14 mouse cellular contexts compared by ENCODE assay signal in genomic region chr17:74868185-74868907, GRCm38 (mm10).
DNase-seq lines count a peak whose midpoint lies in the region; ATAC-seq and TF ChIP-seq lines count a peak whose summit lies in the region.
"Had no signal": no experiment of that assay in that cellular context is flagged by ENCODE, and none has a peak within 500 bp of the region (broad histone marks: within the 10 kb centered on the region; RNA-seq: fewer than 3 reads in every experiment).

No protein-coding gene starts in this region.

- TF ChIP-seq EP300 in MEL (IDR thresholded peaks at IDR 0.05; ENCODE audit: low read depth in 1 of 2, low read length in 2 of 2) = peak; percentile 63 to 81

- no peak overlapping the region for H3K4me3 ChIP-seq in forebrain, embryonic 13.5 days
- H3K4me3 ChIP-seq in forebrain, embryonic 12.5 days (replicated peaks) = no peak overlapping the region
- no peak overlapping the region for H3K4me3 ChIP-seq in kidney, embryonic 14.5 days (ENCODE audit: low read length)
- peak overlapping the region; percentile 44 to 53 for H3K4me3 ChIP-seq in MEL (ENCODE audit: control insufficient read depth in 1 of 2, insufficient read depth in 1 of 2, low read depth in 2 of 2, low read length in 2 of 2)
- no peak overlapping the region for H3K4me3 ChIP-seq in liver, embryonic 11.5 days (ENCODE audit: low read depth, low read length)
- H3K4me3 ChIP-seq: limb, embryonic 15.5 days had no signal

- 68% methylated on average over 12 of the region's 12 CpGs for WGBS in forebrain, embryonic 13.5 days
- WGBS in forebrain, embryonic 12.5 days = 66% methylated on average over 12 of the region's 12 CpGs
- WGBS in kidney, embryonic 14.5 days = 57% methylated on average over 12 of the region's 12 CpGs
- WGBS in liver, embryonic 11.5 days = 40% methylated on average over 12 of the region's 12 CpGs

- peaks cover 37% of the 10 kb centered on the region for H3K4me1 ChIP-seq in forebrain, embryonic 13.5 days
- peaks cover 31% of the 10 kb centered on the region for H3K4me1 ChIP-seq in forebrain, embryonic 12.5 days
- H3K4me1 ChIP-seq in kidney, embryonic 14.5 days (ENCODE audit: control insufficient read depth, insufficient read depth, low read length) = peaks cover 53% of the 10 kb centered on the region
- H3K4me1 ChIP-seq in MEL (ENCODE audit: control insufficient read depth in 1 of 2, insufficient read depth in 2 of 2, low read length in 2 of 2) = peaks cover 70 to 85% of the 10 kb centered on the region in 2 experiments
- H3K4me1 ChIP-seq in liver, embryonic 11.5 days (replicated peaks; ENCODE audit: control insufficient read depth, insufficient read depth, low read length) = peaks cover 58% of the 10 kb centered on the region

- H3K9me3 ChIP-seq in forebrain, embryonic 13.5 days (replicated peaks) = no peaks in the 10 kb centered on the region
- H3K9me3 ChIP-seq in forebrain, embryonic 12.5 days = no peaks in the 10 kb centered on the region
- no peaks in the 10 kb centered on the region for H3K9me3 ChIP-seq in kidney, embryonic 14.5 days (ENCODE audit: control insufficient read depth, low read length)
- no peaks in the 10 kb centered on the region for H3K9me3 ChIP-seq in MEL (replicated peaks; ENCODE audit: insufficient read depth, low read length)
- no peaks in the 10 kb centered on the region for H3K9me3 ChIP-seq in liver, embryonic 11.5 days (ENCODE audit: control insufficient read depth, low read length)
- H3K9me3 ChIP-seq: limb, embryonic 15.5 days had no signal

- no peak overlapping the region for H3K4me2 ChIP-seq in forebrain, embryonic 13.5 days
- no peak overlapping the region for H3K4me2 ChIP-seq in forebrain, embryonic 12.5 days
- no peak overlapping the region for H3K4me2 ChIP-seq in kidney, embryonic 14.5 days (replicated peaks; ENCODE audit: low read depth, low read length)
- H3K4me2 ChIP-seq in liver, embryonic 11.5 days = peak overlapping the region; percentile 27
- H3K4me2 ChIP-seq: limb, embryonic 15.5 days had no signal

- no peak for TF ChIP-seq RAD21 in MEL (IDR thresholded peaks at IDR 0.05; ENCODE audit: low read depth, low read length)

- H3K27me3 ChIP-seq in forebrain, embryonic 13.5 days = no peaks in the 10 kb centered on the region
- no peaks in the 10 kb centered on the region for H3K27me3 ChIP-seq in forebrain, embryonic 12.5 days
- H3K27me3 ChIP-seq in kidney, embryonic 14.5 days (ENCODE audit: control insufficient read depth, insufficient read depth, low read length) = no peaks in the 10 kb centered on the region
- no peaks in the 10 kb centered on the region for H3K27me3 ChIP-seq in MEL (ENCODE audit: control insufficient read depth in 1 of 2, insufficient read depth in 2 of 2, low read length in 2 of 2)
- no peaks in the 10 kb centered on the region for H3K27me3 ChIP-seq in liver, embryonic 11.5 days (replicated peaks; ENCODE audit: control insufficient read depth, insufficient read depth, low read length)
- H3K27me3 ChIP-seq: limb, embryonic 15.5 days had no signal

- DNase-seq in kidney, postnatal 4 days = no peak
- peak; percentile 86 for DNase-seq in MEL (ENCODE audit: low read depth, low spot score)
- DNase-seq in liver, embryonic 11.5 days (ENCODE audit: low spot score) = no peak
- DNase-seq in gastrocnemius, adult 18-20 months (ENCODE audit: low spot score) = no peak
- no peak for DNase-seq in adipocyte (ENCODE audit: low spot score)
- DNase-seq: B cell, adult 2 months; cerebellum, postnatal 36 days; spleen, adult 18-20 months; thymus, adult 2 months had no signal

- H3K36me3 ChIP-seq in forebrain, embryonic 13.5 days (ENCODE audit: poor library complexity, severe bottlenecking) = no peaks in the 10 kb centered on the region
- H3K36me3 ChIP-seq in forebrain, embryonic 12.5 days (replicated peaks) = no peaks in the 10 kb centered on the region
- no peaks in the 10 kb centered on the region for H3K36me3 ChIP-seq in kidney, embryonic 14.5 days (ENCODE audit: control insufficient read depth, insufficient read depth, low read length)
- H3K36me3 ChIP-seq in MEL (ENCODE audit: control insufficient read depth in 1 of 2, insufficient read depth in 2 of 2, low read length in 2 of 2) = peaks cover 0 to 83% of the 10 kb centered on the region in 2 experiments; a peak in 2 of 4 replicates
- H3K36me3 ChIP-seq in liver, embryonic 11.5 days (ENCODE audit: control insufficient read depth, insufficient read depth, low read length) = no peaks in the 10 kb centered on the region
- H3K36me3 ChIP-seq: limb, embryonic 15.5 days had no signal

- H3K9ac ChIP-seq in forebrain, embryonic 13.5 days = no peak overlapping the region
- no peak overlapping the region for H3K9ac ChIP-seq in forebrain, embryonic 12.5 days
- no peak overlapping the region for H3K9ac ChIP-seq in kidney, embryonic 14.5 days (ENCODE audit: low read depth, low read length)
- H3K9ac ChIP-seq in MEL (ENCODE audit: control insufficient read depth, low read depth, low read length, poor library complexity, severe bottlenecking) = peak overlapping the region; percentile 58
- no peak overlapping the region for H3K9ac ChIP-seq in liver, embryonic 11.5 days (ENCODE audit: low read depth, low read length)
- H3K9ac ChIP-seq: limb, embryonic 15.5 days had no signal

- no peak overlapping the region for H3K27ac ChIP-seq in forebrain, embryonic 13.5 days
- H3K27ac ChIP-seq in forebrain, embryonic 12.5 days = no peak overlapping the region
- H3K27ac ChIP-seq in kidney, embryonic 14.5 days (ENCODE audit: low read depth, low read length) = peak overlapping the region; percentile 78; the same call in 1 of the 2 replicates
- H3K27ac ChIP-seq in MEL (ENCODE audit: control insufficient read depth, low read depth, low read length) = peak overlapping the region; percentile 92
- peak overlapping the region; percentile 78 for H3K27ac ChIP-seq in liver, embryonic 11.5 days (ENCODE audit: low read depth, low read length)

- H3K79me2 ChIP-seq in MEL (ENCODE audit: control insufficient read depth, insufficient read depth, low read length, poor library complexity) = no peaks in the 10 kb centered on the region; the same call in 1 of the 2 replicates

- no peak for TF ChIP-seq CTCF in MEL (IDR thresholded peaks at IDR 0.05 in 2 of 3, conservative IDR thresholded peaks at IDR 0.05 in 1 of 3; ENCODE audit: control insufficient read depth in 1 of 3, insufficient read depth in 1 of 3, low read depth in 2 of 3, low read length in 3 of 3, poor library complexity in 1 of 3, severe bottlenecking in 1 of 3)

- peak; percentile 56; the same call in 1 of the 2 replicates for ATAC-seq in forebrain, embryonic 13.5 days
- ATAC-seq in forebrain, embryonic 12.5 days (ENCODE audit: low FRiP score) = no peak
- no peak for ATAC-seq in kidney, embryonic 14.5 days (ENCODE audit: low FRiP score, low TSS enrichment)
- ATAC-seq in liver, embryonic 11.5 days (replicated peaks; ENCODE audit: low FRiP score) = peak; percentile 35; the same call in 1 of the 2 replicates
- ATAC-seq: intestine, postnatal 0 days had no signal

- peak in 1 of 2 experiments; percentile 45; a peak in 1 of 4 replicates for TF ChIP-seq POLR2A in MEL (IDR thresholded peaks at IDR 0.05; ENCODE audit: control insufficient read depth in 1 of 2, insufficient read depth in 1 of 2, low read depth in 1 of 2, low read length in 2 of 2, poor library complexity in 1 of 2)

TF ChIP-seq in MEL, 35 proteins besides CTCF, POLR2A, EP300 and RAD21 (continues in another document):
- TF ChIP-seq CHD2 (IDR thresholded peaks at IDR 0.05; ENCODE audit: low read length) (no peak), POLR2AphosphoS5 (IDR thresholded peaks at IDR 0.05; ENCODE audit: borderline replicate concordance, low read depth, low read length) (no peak), NELFE (IDR thresholded peaks at IDR 0.05; ENCODE audit: low read depth, low read length) (peak; percentile 40; the same call in 1 of the 2 replicates), MAX (IDR thresholded peaks at IDR 0.05; ENCODE audit: low read length) (peak; percentile 55; the same call in 1 of the 2 replicates), HCFC1 (IDR thresholded peaks at IDR 0.05; ENCODE audit: low read depth, low read length) (peak; percentile 55; the same call in 1 of the 2 replicates), JUND (IDR thresholded peaks at IDR 0.05; ENCODE audit: low read depth, low read length) (0 out of 2 replicates have a peak, but pooled peaks have one; percentile 38), GATA1 (IDR thresholded peaks at IDR 0.05; ENCODE audit: low read depth, low read length) (peak; percentile 60; the same call in 1 of the 2 replicates), RCOR1 (IDR thresholded peaks at IDR 0.05; ENCODE audit: low read depth, low read length) (peak; percentile 73), ZMIZ1 (IDR thresholded peaks at IDR 0.05; ENCODE audit: low read depth, low read length) (peak; percentile 44; the same call in 1 of the 2 replicates), MAZ (IDR thresholded peaks at IDR 0.05; ENCODE audit: low read depth, low read length) (peak; percentile 84), ETS1 (IDR thresholded peaks at IDR 0.05; ENCODE audit: low read depth, low read length) (peak; percentile 88), POLR2AphosphoS2 (IDR thresholded peaks at IDR 0.05; ENCODE audit: low read length) (no peak), CHD1 (IDR thresholded peaks at IDR 0.05; ENCODE audit: low read depth, low read length) (no peak; the same call in 1 of the 2 replicates), MXI1 (IDR thresholded peaks at IDR 0.05; ENCODE audit: low read depth, low read length) (peak; percentile 42; the same call in 1 of the 2 replicates), MYC (IDR thresholded peaks at IDR 0.05; ENCODE audit: low read depth, low read length) (peak; percentile 58; the same call in 1 of the 2 replicates), BHLHE40 (IDR thresholded peaks at IDR 0.05; ENCODE audit: borderline replicate concordance, low read depth, low read length) (peak; percentile 74), TCF12 (IDR thresholded peaks at IDR 0.05; ENCODE audit: low read depth, low read length) (peak; percentile 68; the same call in 1 of the 2 replicates), GABPA (IDR thresholded peaks at IDR 0.05; ENCODE audit: low read depth, low read length) (no peak), SIN3A (IDR thresholded peaks at IDR 0.05; ENCODE audit: low read length) (peak; percentile 85), USF1 (IDR thresholded peaks at IDR 0.05; ENCODE audit: low read depth, low read length) (peak; percentile 85), KAT2A (conservative IDR thresholded peaks at IDR 0.05; ENCODE audit: low read depth, low read length) (no peak), ELF1 (IDR thresholded peaks at IDR 0.05; ENCODE audit: low read depth, low read length) (0 out of 2 replicates have a peak, but pooled peaks have one; percentile 47), ZKSCAN1 (IDR thresholded peaks at IDR 0.05; ENCODE audit: low read depth, low read length) (peak; percentile 36; the same call in 1 of the 2 replicates), TAL1 (IDR thresholded peaks at IDR 0.05; ENCODE audit: low read length) (peak; percentile 41; the same call in 1 of the 2 replicates), ZNF384 (IDR thresholded peaks at IDR 0.05; ENCODE audit: low read depth, low read length) (no peak)

Comparison
In these comparisons a context has a peak if more than half of its experiments do, and no peak if none do; other contexts are left out.
1. ATAC-seq: peak in forebrain, embryonic 13.5 days (single experiment) and liver, embryonic 11.5 days (single experiment); none in forebrain, embryonic 12.5 days (single experiment) and kidney, embryonic 14.5 days (single experiment).
2. H3K27ac ChIP-seq: peak in kidney, embryonic 14.5 days (single experiment), MEL (single experiment) and liver, embryonic 11.5 days (single experiment); none in forebrain, embryonic 13.5 days (single experiment) and forebrain, embryonic 12.5 days (single experiment).
3. H3K4me3 ChIP-seq: peak in MEL (2 of 2); none in forebrain, embryonic 13.5 days (single experiment), forebrain, embryonic 12.5 days (single experiment), kidney, embryonic 14.5 days (single experiment) and liver, embryonic 11.5 days (single experiment).